Mouse (Mus musculus) spleen, adult 2 months (tissue): Measurements from ENCODE around the gene Auts2.

Experiments
- CTCF ChIP-seq: fragments of 200-500 bp; IDR thresholded peaks from 2 replicates; pipeline ENCODE4 v1.5.1; 2011; ENCODE audit warnings: mild to moderate bottlenecking, inconsistent platforms; ENCODE audit not compliant: insufficient read depth, insufficient read length, insufficient replicate concordance; ENCODE audit errors: extremely low read depth
- POLR2A ChIP-seq: fragments of 200-500 bp; IDR thresholded peaks from 2 replicates; pipeline ENCODE4 v1.6.1; 2011; ENCODE audit warnings: low read depth, low read length, inconsistent platforms

GRCm38 (mm10) chr5:131839657-131840315 is 703.4 kb downstream of the Auts2 start:
- TF ChIP-seq CTCF (no peak), POLR2A (no peak)
